Mouse (Mus musculus): Measurements from ENCODE around the gene Ubac1. TPM values are rescaled to one million over a fixed set of nuclear protein-coding genes. Genes with fewer than 3 reads are reported as not detected.

The Ubac1 gene
- total and polyA plus RNA-seq, 3 experiments = 79.1 to 88.5 TPM; not detected in 1

GRCm38 (mm10) chr2:26011420-26011819 lies 10.1 kb downstream of the Ubac1 start:
- TF ChIP-seq USF2 (IDR thresholded peaks at IDR 0.05; ENCODE audit: borderline replicate concordance in 1 of 2, insufficient read depth in 1 of 2, low read depth in 1 of 2, low read length in 2 of 2) (no peak), BHLHE40 (IDR thresholded peaks at IDR 0.05; ENCODE audit: borderline replicate concordance, low read depth, low read length) (no peak), HCFC1 (IDR thresholded peaks at IDR 0.05; ENCODE audit: low read depth, low read length) (no peak), POLR2A (IDR thresholded peaks at IDR 0.05; ENCODE audit: control insufficient read depth in 1 of 2, insufficient read depth in 1 of 2, low read depth in 1 of 2, low read length in 2 of 2, poor library complexity in 1 of 2) (no peak), ETS1 (IDR thresholded peaks at IDR 0.05; ENCODE audit: low read depth, low read length) (no peak), MEF2A (IDR thresholded peaks at IDR 0.05; ENCODE audit: extremely low read depth, insufficient replicate concordance, low read depth, low read length, poor library complexity, severe bottlenecking) (no peak), MXI1 (IDR thresholded peaks at IDR 0.05; ENCODE audit: low read depth, low read length) (no peak), UBTF (IDR thresholded peaks at IDR 0.05; ENCODE audit: borderline replicate concordance, insufficient read depth, low read depth, low read length) (no peak), ZNF384 (IDR thresholded peaks at IDR 0.05; ENCODE audit: low read depth, low read length) (no peak), KAT2A (conservative IDR thresholded peaks at IDR 0.05; ENCODE audit: low read depth, low read length) (no peak), MAFK (IDR thresholded peaks at IDR 0.05; ENCODE audit: borderline replicate concordance, low read depth, low read length) (no peak), POLR2AphosphoS2 (IDR thresholded peaks at IDR 0.05; ENCODE audit: low read length) (no peak), ZMIZ1 (IDR thresholded peaks at IDR 0.05; ENCODE audit: low read depth, low read length) (no peak), SIN3A (IDR thresholded peaks at IDR 0.05; ENCODE audit: low read length) (no peak), TCF12 (IDR thresholded peaks at IDR 0.05; ENCODE audit: low read depth, low read length) (no peak), SMC3 (IDR thresholded peaks at IDR 0.05; ENCODE audit: low read depth, low read length) (no peak), RCOR1 (IDR thresholded peaks at IDR 0.05; ENCODE audit: low read depth, low read length) (no peak), ZKSCAN1 (IDR thresholded peaks at IDR 0.05; ENCODE audit: low read depth, low read length) (no peak), USF1 (IDR thresholded peaks at IDR 0.05; ENCODE audit: low read depth, low read length) (no peak), CHD1 (IDR thresholded peaks at IDR 0.05; ENCODE audit: low read depth, low read length) (no peak)
- H3K79me2 ChIP-seq (ENCODE audit: control insufficient read depth, insufficient read depth, low read length, poor library complexity) = no peaks in the 10 kb centered on the region
- no peak overlapping the region for H3K27ac ChIP-seq (ENCODE audit: control insufficient read depth, low read depth, low read length)
- peaks cover 11 to 13% of the 10 kb centered on the region in 2 experiments for H3K36me3 ChIP-seq (ENCODE audit: control insufficient read depth in 1 of 2, insufficient read depth in 2 of 2, low read length in 2 of 2)
- no peak for DNase-seq (ENCODE audit: low read depth, low spot score)
- peaks cover 7 to 13% of the 10 kb centered on the region in 2 experiments; a peak in 3 of 4 replicates for H3K4me1 ChIP-seq (ENCODE audit: control insufficient read depth in 1 of 2, insufficient read depth in 2 of 2, low read length in 2 of 2)
- H3K9ac ChIP-seq (ENCODE audit: control insufficient read depth, low read depth, low read length, poor library complexity, severe bottlenecking) = no peak overlapping the region
- H3K27me3 ChIP-seq (ENCODE audit: control insufficient read depth in 1 of 2, insufficient read depth in 2 of 2, low read length in 2 of 2) = no peaks in the 10 kb centered on the region
- H3K4me3 ChIP-seq (ENCODE audit: control insufficient read depth in 1 of 2, insufficient read depth in 1 of 2, low read depth in 2 of 2, low read length in 2 of 2) = no peak overlapping the region
- no peaks in the 10 kb centered on the region for H3K9me3 ChIP-seq (replicated peaks; ENCODE audit: insufficient read depth, low read length)

DNA sequence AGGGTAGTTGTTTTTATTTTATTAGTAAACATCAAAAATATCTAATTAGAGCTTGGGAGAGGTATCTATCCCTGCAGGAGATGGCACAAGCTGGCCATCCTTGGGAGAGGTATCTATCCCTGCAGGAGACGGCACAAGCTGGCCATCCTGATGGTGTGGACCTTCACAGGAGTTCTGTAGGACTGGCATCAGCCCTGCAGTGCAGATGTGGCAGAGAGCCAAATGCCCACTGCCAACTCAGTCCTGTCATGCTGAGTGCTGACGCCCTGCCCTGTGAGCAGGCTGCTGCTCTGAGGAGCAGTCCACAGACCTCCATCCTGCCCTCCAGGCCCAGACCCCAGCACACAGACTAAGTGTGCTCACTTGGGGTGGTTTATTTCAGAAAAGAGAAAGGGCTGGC lies 19.5 kb downstream of the Ubac1 start:
- Histone ChIP-seq H3K79me2 (ENCODE audit: control insufficient read depth, insufficient read depth, low read length, poor library complexity) (no peaks in the 10 kb centered on the region), H3K9ac (ENCODE audit: control insufficient read depth, low read depth, low read length, poor library complexity, severe bottlenecking) (no peak overlapping the region), H3K27ac (ENCODE audit: control insufficient read depth, low read depth, low read length) (no peak overlapping the region), H3K27me3 (ENCODE audit: control insufficient read depth in 1 of 2, insufficient read depth in 2 of 2, low read length in 2 of 2) (no peaks in the 10 kb centered on the region), H3K9me3 (replicated peaks; ENCODE audit: insufficient read depth, low read length) (no peaks in the 10 kb centered on the region), H3K36me3 (ENCODE audit: control insufficient read depth in 1 of 2, insufficient read depth in 2 of 2, low read length in 2 of 2) (peaks cover 0 to 7% of the 10 kb centered on the region in 2 experiments; a peak in 2 of 4 replicates), H3K4me3 (ENCODE audit: control insufficient read depth in 1 of 2, insufficient read depth in 1 of 2, low read depth in 2 of 2, low read length in 2 of 2) (no peak overlapping the region), H3K4me1 (ENCODE audit: control insufficient read depth in 1 of 2, insufficient read depth in 2 of 2, low read length in 2 of 2) (no peaks in the 10 kb centered on the region)
- TF ChIP-seq RCOR1 (IDR thresholded peaks at IDR 0.05; ENCODE audit: low read depth, low read length) = no peak
- TF ChIP-seq JUND (IDR thresholded peaks at IDR 0.05; ENCODE audit: low read depth, low read length) = no peak
- TF ChIP-seq GATA1 (IDR thresholded peaks at IDR 0.05; ENCODE audit: low read depth, low read length) = no peak
- TF ChIP-seq ZNF384 (IDR thresholded peaks at IDR 0.05; ENCODE audit: low read depth, low read length) = no peak
- no peak for TF ChIP-seq ZKSCAN1 (IDR thresholded peaks at IDR 0.05; ENCODE audit: low read depth, low read length)
- no peak for TF ChIP-seq HCFC1 (IDR thresholded peaks at IDR 0.05; ENCODE audit: low read depth, low read length)
- no peak for TF ChIP-seq ETS1 (IDR thresholded peaks at IDR 0.05; ENCODE audit: low read depth, low read length)
- TF ChIP-seq ZC3H11A (IDR thresholded peaks at IDR 0.05; ENCODE audit: low read depth, low read length) = no peak
- no peak for TF ChIP-seq MYC (IDR thresholded peaks at IDR 0.05; ENCODE audit: low read depth, low read length)
- TF ChIP-seq TCF12 (IDR thresholded peaks at IDR 0.05; ENCODE audit: low read depth, low read length) = no peak
- no peak for TF ChIP-seq RAD21 (IDR thresholded peaks at IDR 0.05; ENCODE audit: low read depth, low read length)
- no peak for TF ChIP-seq MYB (IDR thresholded peaks at IDR 0.05; ENCODE audit: low read depth, low read length)
- TF ChIP-seq MAX (IDR thresholded peaks at IDR 0.05; ENCODE audit: low read length) = no peak
- no peak for TF ChIP-seq GABPA (IDR thresholded peaks at IDR 0.05; ENCODE audit: low read depth, low read length)
- no peak for DNase-seq (ENCODE audit: low read depth, low spot score)

Data from MEL (cell line).